Mouse (Mus musculus) ES-E14 (cell line): ENCODE results near the gene Pofut1. TPM values are rescaled to one million over a fixed set of nuclear protein-coding genes. Genes with fewer than 3 reads are reported as not detected.

Experiments used
- DNase-seq: peaks from one replicate; pipeline ENCODE4 v3.0.0-alpha.2; 2013; ENCODE audit warnings: low read depth, low spot score
- H3K27ac ChIP-seq: 2 replicates; pipeline ENCODE4 v1.5.1; 2012; ENCODE audit warnings: low read depth, mild to moderate bottlenecking, low read length, moderate library complexity, mixed read lengths; ENCODE audit not compliant: poor library complexity, insufficient read depth, severe bottlenecking
- H3K36me3 ChIP-seq: 2 replicates; pipeline ENCODE4 v1.6.1; 2012; ENCODE audit warnings: mild to moderate bottlenecking, low read length, moderate library complexity, mixed read lengths; ENCODE audit not compliant: control insufficient read depth, poor library complexity, insufficient read depth, severe bottlenecking
- H3K4me1 ChIP-seq, 2 experiments: fragments of 150-350 bp in 1 of 2; sonication (generic) in 1 of 2; 2 replicates each; pipeline ENCODE4 v1.6.1; 2012; ENCODE audit warnings: low read length in 2 of 2, mild to moderate bottlenecking in 1 of 2, mixed read lengths in 1 of 2; ENCODE audit not compliant: control insufficient read depth in 2 of 2, insufficient read depth in 2 of 2, poor library complexity in 1 of 2
- H3K4me3 ChIP-seq, 2 experiments: fragments of 150-350 bp in 1 of 2; sonication (generic) in 1 of 2; 2 replicates each; pipeline ENCODE4 v1.5.1; 2012; ENCODE audit warnings: low read length in 2 of 2, low read depth in 1 of 2, mild to moderate bottlenecking in 1 of 2, mixed read lengths in 1 of 2; ENCODE audit not compliant: insufficient read depth in 1 of 2, poor library complexity in 1 of 2, severe bottlenecking in 1 of 2
- H3K9ac ChIP-seq: 2 replicates; pipeline ENCODE4 v1.6.1; 2012; ENCODE audit warnings: low read depth, mild to moderate bottlenecking, low read length, mixed read lengths; ENCODE audit not compliant: poor library complexity, insufficient read depth, severe bottlenecking
- H3K9me3 ChIP-seq: fragments of 150-350 bp; sonication (generic); 2 replicates; pipeline ENCODE4 v1.6.1; 2012; ENCODE audit warnings: low read depth, mild to moderate bottlenecking, low read length; ENCODE audit not compliant: control insufficient read depth, insufficient read depth
- CHD2 ChIP-seq: IDR thresholded peaks from 2 replicates; pipeline ENCODE4 v1.6.1; 2014; ENCODE audit warnings: mild to moderate bottlenecking, low read depth, low read length, inconsistent platforms
- HCFC1 ChIP-seq: IDR thresholded peaks from 2 replicates; pipeline ENCODE4 v1.6.1; 2012; ENCODE audit warnings: low read length, inconsistent platforms, borderline replicate concordance; ENCODE audit not compliant: insufficient read depth
- MAFK ChIP-seq: IDR thresholded peaks from 2 replicates; pipeline ENCODE4 v1.6.1; 2014; ENCODE audit warnings: mild to moderate bottlenecking, low read depth, low read length, inconsistent platforms; ENCODE audit not compliant: insufficient read depth
- ZC3H11A ChIP-seq: IDR thresholded peaks from 2 replicates; pipeline ENCODE4 v1.6.1; 2012; ENCODE audit warnings: low read depth, mild to moderate bottlenecking, inconsistent platforms, low read length, borderline replicate concordance
- ZNF384 ChIP-seq: IDR thresholded peaks from 2 replicates; pipeline ENCODE4 v1.6.1; 2012; ENCODE audit warnings: low read depth, low read length, inconsistent platforms
- in situ Hi-C, 2 experiments: fragments of 600-800 bp; cut with MboI; formaldehyde crosslinking; loops; one replicate each; pipeline ENCODE4 v1.15.1; 2025; ENCODE audit warnings: low sequenced_read_pairs in 2 of 2, inconsistent platforms in 1 of 2; ENCODE audit not compliant: unreplicated experiment in 2 of 2
- total RNA-seq: library from RNA; depleted of rRNA; stranded (reverse); fragments of 300-350 nt; gene quantifications from 2 replicates; pipeline ENCODE4 v1.2.3, GENCODE M21; 2012

The Pofut1 gene
- total RNA-seq, 1 experiment = 29.2 TPM

GRCm38 (mm10) chr2:153286524-153286923 lies 45.2 kb downstream of the Pofut1 start:
- no peak overlapping the region for H3K27ac ChIP-seq
- H3K4me3 ChIP-seq = no peak overlapping the region
- 0 out of 4 replicates have a peak, but pooled peaks cover 0 to 2% of the 10 kb centered on the region in 2 experiments for H3K4me1 ChIP-seq
- H3K9ac ChIP-seq = no peak overlapping the region
- TF ChIP-seq MAFK (no peak), CHD2 (no peak), ZNF384 (no peak), HCFC1 (no peak), ZC3H11A (no peak)
- no peaks in the 10 kb centered on the region for H3K36me3 ChIP-seq
- DNase-seq = no peak
- no peaks in the 10 kb centered on the region for H3K9me3 ChIP-seq
- in situ Hi-C loops = no loop called here

- peaks cover 0 to 5% of the 10 kb centered on the region in 2 experiments; a peak in 1 of 4 replicates for H3K4me1 ChIP-seq
- DNase-seq = no peak
- TF ChIP-seq ZNF384 (no peak), ZC3H11A (no peak), CHD2 (no peak), MAFK (no peak), HCFC1 (no peak)
- H3K27ac ChIP-seq = no peak overlapping the region
- no peaks in the 10 kb centered on the region for H3K36me3 ChIP-seq
- no peak overlapping the region for H3K4me3 ChIP-seq
- in situ Hi-C loops = no loop called here
- H3K9me3 ChIP-seq = no peaks in the 10 kb centered on the region
- no peak overlapping the region for H3K9ac ChIP-seq
Measured at GRCm38 (mm10) chr2:153287835-153288234, 46.5 kb downstream of the Pofut1 start.

GRCm38 (mm10) chr2:153290938-153291928 lies 49.9 kb downstream of the Pofut1 start, which contains the start of gene Kif3b:
Gene Kif3b (plus strand): TSS chr2:153291413.
- H3K4me1 ChIP-seq = peaks cover 0 to 5% of the 10 kb centered on the region in 2 experiments; a peak in 1 of 4 replicates
- in situ Hi-C loops = no loop called here
- peaks cover 2% of the 10 kb centered on the region; the same call in 1 of the 2 replicates for H3K36me3 ChIP-seq
- no peak within 1 kb of the TSS for H3K27ac ChIP-seq
- H3K4me3 ChIP-seq = peak within 1 kb of the TSS; percentile 74 to 83
- no peak for TF ChIP-seq MAFK
- TF ChIP-seq HCFC1 = peak; percentile 80
- no peak for TF ChIP-seq CHD2
- peak; percentile 75; the same call in 1 of the 2 replicates for TF ChIP-seq ZNF384
- peak; percentile 68 for DNase-seq
- H3K9me3 ChIP-seq = no peaks in the 10 kb centered on the region
- peak within 1 kb of the TSS; percentile 82 for H3K9ac ChIP-seq

- no peak overlapping the region for H3K27ac ChIP-seq
- H3K4me1 ChIP-seq = peaks cover 0 to 5% of the 10 kb centered on the region in 2 experiments; a peak in 1 of 4 replicates
- TF ChIP-seq CHD2 = no peak
- TF ChIP-seq ZC3H11A = no peak
- no peak for TF ChIP-seq MAFK
- TF ChIP-seq ZNF384 = no peak
- TF ChIP-seq HCFC1 = no peak
- H3K9me3 ChIP-seq = no peaks in the 10 kb centered on the region
- H3K4me3 ChIP-seq = peak overlapping the region; percentile 74 to 83; a peak in 3 of 4 replicates
- in situ Hi-C loops = no loop called here
- DNase-seq = peak; percentile 34
- no peak overlapping the region for H3K9ac ChIP-seq
- peaks cover 2% of the 10 kb centered on the region; the same call in 1 of the 2 replicates for H3K36me3 ChIP-seq
Measured at GRCm38 (mm10) chr2:153292305-153292861, 51.0 kb downstream of the Pofut1 start.
